Mouse (Mus musculus): ENCODE measurements around the gene Elmod1. TPM values are rescaled to one million over a fixed set of nuclear protein-coding genes. Genes with fewer than 3 reads are reported as not detected.

The Elmod1 gene
- polyA plus RNA-seq, 1 experiment: 152 TPM

- DNase-seq (ENCODE audit: extremely low spot score in 1 of 2, low spot score in 1 of 2): no peak
Measured at GRCm38 (mm10) chr9:53910823-53911222, 64.3 kb downstream of the Elmod1 start.

GRCm38 (mm10) chr9:53910331-53910730 lies 64.8 kb downstream of the Elmod1 start:
- DNase-seq (ENCODE audit: extremely low spot score in 1 of 2, low spot score in 1 of 2): peak; percentile 60 to 75

- DNase-seq (ENCODE audit: extremely low spot score in 1 of 2, low spot score in 1 of 2): no peak
Measured at GRCm38 (mm10) chr9:53906798-53907197, 68.3 kb downstream of the Elmod1 start.

- no peak for DNase-seq (ENCODE audit: extremely low spot score in 1 of 2, low spot score in 1 of 2)
Measured at GRCm38 (mm10) chr9:53905418-53905817, 69.7 kb downstream of the Elmod1 start.

- peak in 1 of 2 experiments; percentile 52 for DNase-seq (ENCODE audit: extremely low spot score in 1 of 2, low spot score in 1 of 2)
Measured at GRCm38 (mm10) chr9:53903215-53903842, 71.8 kb downstream of the Elmod1 start.

GRCm38 (mm10) chr9:53899836-53900235 lies 75.3 kb downstream of the Elmod1 start:
- DNase-seq (ENCODE audit: extremely low spot score in 1 of 2, low spot score in 1 of 2): no peak

- no peak for DNase-seq (ENCODE audit: extremely low spot score in 1 of 2, low spot score in 1 of 2)
Measured at GRCm38 (mm10) chr9:53895827-53896226, 79.3 kb downstream of the Elmod1 start.

- peak in 1 of 2 experiments; percentile 87 for DNase-seq (ENCODE audit: extremely low spot score in 1 of 2, low spot score in 1 of 2)
Measured at GRCm38 (mm10) chr9:53890075-53890474, 85.0 kb downstream of the Elmod1 start.

- DNase-seq (ENCODE audit: extremely low spot score in 1 of 2, low spot score in 1 of 2): no peak
Measured at GRCm38 (mm10) chr9:53883588-53884280, 91.4 kb downstream of the Elmod1 start.

- no peak for DNase-seq (ENCODE audit: extremely low spot score in 1 of 2, low spot score in 1 of 2)
Measured at GRCm38 (mm10) chr9:53877423-53877822, 97.7 kb downstream of the Elmod1 start.

GRCm38 (mm10) chr9:53873239-53873638 lies 101.9 kb downstream of the Elmod1 start:
- DNase-seq (ENCODE audit: extremely low spot score in 1 of 2, low spot score in 1 of 2): peak in 1 of 2 experiments; percentile 52

Other genes starting within 250 kb of the Elmod1 start
- gene Slc35f2, start 203.8 kb downstream of the Elmod1 start, polyA plus RNA-seq (2012; rRNA removed): 6.0 and 7.1 TPM in 2 replicates
- gene Sln, start 125.1 kb downstream of the Elmod1 start, polyA plus RNA-seq (2012; rRNA removed): 0.32 and 0.40 TPM in 2 replicates
- gene Tnfaip8l3, start 93.1 kb upstream of the Elmod1 start, polyA plus RNA-seq (2012; rRNA removed): 2.8 and 4.8 TPM in 2 replicates

All from frontal cortex, adult 2 months (tissue).